Mouse (Mus musculus) megakaryocyte, embryonic 14.5 days (primary cell): ENCODE data around the gene Alad.

ENCODE experiments used
- FLI1 ChIP-seq: IDR thresholded peaks from 2 replicates; pipeline ENCODE4 v1.6.1; 2012; ENCODE audit warnings: low read length, inconsistent platforms, mixed read lengths
- GATA1 ChIP-seq: IDR thresholded peaks from 3 replicates; pipeline ENCODE4 v1.6.1; 2012; ENCODE audit warnings: mixed read lengths, low read length, inconsistent platforms, borderline replicate concordance

- TF ChIP-seq GATA1, result no peak
- TF ChIP-seq FLI1, result no peak
Observed at GRCm38 (mm10) chr4:62475131-62475530, 44.6 kb downstream of the Alad start.
